Mouse (Mus musculus) embryonic facial prominence, embryonic 11.5 days (tissue): ENCODE measurements around the gene Abi2. TPM values are rescaled to one million over a fixed set of nuclear protein-coding genes. Genes with fewer than 3 reads are reported as not detected.

Experiments used
- ATAC-seq: fragments of 200-750 bp; cut with Nextera tagmentation; replicated peaks from 2 replicates; pipeline ENCODE4 v1.8.0; 2017; ENCODE audit warnings: low read depth; ENCODE audit not compliant: insufficient number of reproducible peaks, low FRiP score, low TSS enrichment
- DNase-seq: peaks from one replicate; pipeline ENCODE4 v3.0.0-alpha.2; 2015; ENCODE audit warnings: low spot score
- H3K27ac ChIP-seq: fragments of 300-500 bp; sonication (generic); replicated peaks from 2 replicates; pipeline ENCODE4 v1.5.1; 2014; ENCODE audit warnings: mild to moderate bottlenecking, low read depth, low read length, control low read depth
- H3K27me3 ChIP-seq: fragments of 300-500 bp; sonication (generic); 2 replicates; pipeline ENCODE4 v1.6.1; 2014; ENCODE audit warnings: mild to moderate bottlenecking, low read length, moderate library complexity, mixed read lengths; ENCODE audit not compliant: control insufficient read depth, insufficient read depth
- H3K36me3 ChIP-seq: fragments of 300-500 bp; sonication (generic); replicated peaks from 2 replicates; pipeline ENCODE4 v1.6.1; 2014; ENCODE audit warnings: low read depth, mild to moderate bottlenecking, low read length, moderate library complexity, mixed read lengths; ENCODE audit not compliant: control insufficient read depth, insufficient read depth
- H3K4me1 ChIP-seq: fragments of 300-500 bp; sonication (generic); 2 replicates; pipeline ENCODE4 v1.6.1; 2014; ENCODE audit warnings: low read length, mixed read lengths; ENCODE audit not compliant: control insufficient read depth, insufficient read depth
- H3K4me2 ChIP-seq: fragments of 300-500 bp; sonication (generic); 2 replicates; pipeline ENCODE4 v1.6.1; 2014; ENCODE audit warnings: low read depth, mild to moderate bottlenecking, control low read depth, low read length, moderate library complexity
- H3K4me3 ChIP-seq: fragments of 300-500 bp; sonication (generic); 2 replicates; pipeline ENCODE4 v1.5.1; 2014; ENCODE audit warnings: low read depth, low read length, control low read depth
- H3K9ac ChIP-seq: fragments of 300-500 bp; sonication (generic); replicated peaks from 2 replicates; pipeline ENCODE4 v1.6.1; 2014; ENCODE audit warnings: mild to moderate bottlenecking, control low read depth, low read length
- H3K9me3 ChIP-seq: fragments of 300-500 bp; sonication (generic); replicated peaks from 2 replicates; pipeline ENCODE4 v1.6.1; 2016; ENCODE audit warnings: mild to moderate bottlenecking, low read length, inconsistent platforms, mixed read lengths; ENCODE audit not compliant: control insufficient read depth
- WGBS: fragments of 180-500 bp; shearing (Covaris S2); extraction: QIAGEN DNeasy Blood & Tissue Kit; methylation state at CpG from one replicate; pipeline ENCODE4 v1.1.7; 2014; 5-methylcytosine and 5-hydroxymethylcytosine counted together
- polyA plus RNA-seq: library from polyadenylated mRNA; unstranded; fragments of >200 nt; fragmentation: Nextera tagmentation; extraction: Ambion mirVana; gene quantifications from 2 replicates; pipeline ENCODE4 v1.2.1, GENCODE M21; 2014

The Abi2 gene
- 34.9 and 35.7 TPM in 2 replicates for polyA plus RNA-seq

GRCm38 (mm10) chr1:60409168-60409828, at the start of gene Abi2:
TSS of gene Abi2 (plus strand) at chr1:60409619.
- WGBS: 0% methylated on average over 43 of the region's 69 CpGs
- peak within 1 kb of the TSS; percentile 96 for H3K27ac ChIP-seq
- H3K4me1 ChIP-seq: no peaks in the 10 kb centered on the region
- H3K36me3 ChIP-seq: no peaks in the 10 kb centered on the region
- H3K4me2 ChIP-seq: peak within 1 kb of the TSS; percentile 49
- peak; percentile 96 for DNase-seq
- ATAC-seq: peak; percentile 94
- peak within 1 kb of the TSS; percentile 93 for H3K9ac ChIP-seq
- H3K4me3 ChIP-seq: peak within 1 kb of the TSS; percentile 91
- H3K9me3 ChIP-seq: no peaks in the 10 kb centered on the region
- no peaks in the 10 kb centered on the region for H3K27me3 ChIP-seq

GRCm38 (mm10) chr1:60361626-60362025, 47.8 kb upstream of the Abi2 start:
- no peaks in the 10 kb centered on the region for H3K9me3 ChIP-seq
- WGBS: 96% methylated on average over 1 of the region's 1 CpGs
- DNase-seq (no peak), ATAC-seq (no peak)
- H3K4me1 ChIP-seq: no peaks in the 10 kb centered on the region
- no peaks in the 10 kb centered on the region for H3K27me3 ChIP-seq
- no peak overlapping the region for H3K9ac ChIP-seq
- no peak overlapping the region for H3K4me2 ChIP-seq
- no peak overlapping the region for H3K4me3 ChIP-seq
- no peak overlapping the region for H3K27ac ChIP-seq
- no peaks in the 10 kb centered on the region for H3K36me3 ChIP-seq

- H3K4me2 ChIP-seq: no peak overlapping the region
- H3K9me3 ChIP-seq: no peaks in the 10 kb centered on the region
- DNase-seq: no peak
- no peaks in the 10 kb centered on the region for H3K27me3 ChIP-seq
- WGBS: 68% methylated on average over 1 of the region's 1 CpGs
- H3K27ac ChIP-seq: no peak overlapping the region
- no peak for ATAC-seq
- H3K36me3 ChIP-seq: no peaks in the 10 kb centered on the region
- H3K4me3 ChIP-seq: no peak overlapping the region
- H3K4me1 ChIP-seq: no peaks in the 10 kb centered on the region
- H3K9ac ChIP-seq: no peak overlapping the region
Observed at GRCm38 (mm10) chr1:60376556-60376955, 32.9 kb upstream of the Abi2 start.

- WGBS: 90% methylated on average over 3 of the region's 3 CpGs
- no peaks in the 10 kb centered on the region for H3K9me3 ChIP-seq
- no peak overlapping the region for H3K4me3 ChIP-seq
- H3K4me2 ChIP-seq: no peak overlapping the region
- DNase-seq (no peak), ATAC-seq (no peak)
- H3K9ac ChIP-seq: no peak overlapping the region
- no peaks in the 10 kb centered on the region for H3K36me3 ChIP-seq
- no peaks in the 10 kb centered on the region for H3K4me1 ChIP-seq
- H3K27ac ChIP-seq: no peak overlapping the region
- H3K27me3 ChIP-seq: no peaks in the 10 kb centered on the region
Observed at GRCm38 (mm10) chr1:60381910-60382309, 27.5 kb upstream of the Abi2 start.

- no peak overlapping the region for H3K9ac ChIP-seq
- 91% methylated on average over 1 of the region's 1 CpGs for WGBS
Observed at GRCm38 (mm10) chr1:60404848-60405247, 4.6 kb upstream of the Abi2 start.

GRCm38 (mm10) chr1:60408501-60409167, 785 bp upstream of the Abi2 start:
- H3K4me1 ChIP-seq: no peaks in the 10 kb centered on the region
- H3K27ac ChIP-seq: peak overlapping the region; percentile 96
- ATAC-seq (peak; percentile 75), DNase-seq (peak; percentile 20)
- peak overlapping the region; percentile 49 for H3K4me2 ChIP-seq
- H3K27me3 ChIP-seq: no peaks in the 10 kb centered on the region
- peak overlapping the region; percentile 93 for H3K9ac ChIP-seq
- peak overlapping the region; percentile 91 for H3K4me3 ChIP-seq
- no peaks in the 10 kb centered on the region for H3K36me3 ChIP-seq
- H3K9me3 ChIP-seq: no peaks in the 10 kb centered on the region
- 16% methylated on average over 13 of the region's 13 CpGs for WGBS

More at GRCm38 (mm10) chr1:60404848-60405247, 4.6 kb upstream of the Abi2 start:
- DNase-seq: peak; percentile 5
- no peak overlapping the region for H3K4me2 ChIP-seq
- no peaks in the 10 kb centered on the region for H3K36me3 ChIP-seq
- no peak overlapping the region for H3K27ac ChIP-seq
- no peaks in the 10 kb centered on the region for H3K9me3 ChIP-seq
- no peak for ATAC-seq
- no peak overlapping the region for H3K4me3 ChIP-seq
- no peaks in the 10 kb centered on the region for H3K27me3 ChIP-seq
- no peaks in the 10 kb centered on the region for H3K4me1 ChIP-seq

- Histone ChIP-seq H3K27me3 (no peaks in the 10 kb centered on the region), H3K36me3 (no peaks in the 10 kb centered on the region), H3K9ac (peak overlapping the region; percentile 93), H3K27ac (peak overlapping the region; percentile 96), H3K9me3 (no peaks in the 10 kb centered on the region), H3K4me3 (peak overlapping the region; percentile 91), H3K4me1 (no peaks in the 10 kb centered on the region), H3K4me2 (peak overlapping the region; percentile 47)
- DNase-seq (peak; percentile 50), ATAC-seq (peak; percentile 84)
- under 1% methylated on average over 53 of the region's 54 CpGs for WGBS
Observed at GRCm38 (mm10) chr1:60409928-60410817, 754 bp downstream of the Abi2 start.
